Mouse (Mus musculus): ENCODE results near the gene Tmem198. TPM values are rescaled to one million over a fixed set of nuclear protein-coding genes. Genes with fewer than 3 reads are reported as not detected.

Gene Tmem198
- polyA plus RNA-seq, 1 experiment from 2014 or later: 1.3 TPM

GRCm38 (mm10) chr1:75518427-75518826, 39.1 kb downstream of the Tmem198 start:
- H3K4me2 ChIP-seq (replicated peaks; ENCODE audit: low read depth, low read length): no peak overlapping the region
- no peak for ATAC-seq
- TF ChIP-seq EP300 (IDR thresholded peaks at IDR 0.05) (no peak), CTCF (IDR thresholded peaks at IDR 0.05) (no peak)
- H3K27me3 ChIP-seq (replicated peaks; ENCODE audit: insufficient read depth, low read length): no peaks in the 10 kb centered on the region
- WGBS: 93% methylated on average over 4 of the region's 4 CpGs
- no peak overlapping the region for H3K27ac ChIP-seq (ENCODE audit: low read length)
- no peak overlapping the region for H3K9ac ChIP-seq (replicated peaks; ENCODE audit: low read depth)
- H3K4me1 ChIP-seq (ENCODE audit: insufficient read depth, low read depth, low read length): peaks cover 6% of the 10 kb centered on the region; the same call in 1 of the 2 replicates
- H3K9me3 ChIP-seq (ENCODE audit: low read length): no peaks in the 10 kb centered on the region
- H3K4me3 ChIP-seq (ENCODE audit: low read depth, low read length): no peak overlapping the region
- no peak for DNase-seq (ENCODE audit: low spot score)
- H3K36me3 ChIP-seq (ENCODE audit: insufficient read depth, low read length): no peaks in the 10 kb centered on the region

GRCm38 (mm10) chr1:75519576-75519975, 40.2 kb downstream of the Tmem198 start:
- H3K27ac ChIP-seq (ENCODE audit: low read length): peak overlapping the region; percentile 71
- ATAC-seq (no peak), DNase-seq (ENCODE audit: low spot score) (peak; percentile 72)
- 34% methylated on average over 5 of the region's 5 CpGs for WGBS
- no peak overlapping the region for H3K4me3 ChIP-seq (ENCODE audit: low read depth, low read length)
- H3K9me3 ChIP-seq (ENCODE audit: low read length): no peaks in the 10 kb centered on the region
- H3K4me1 ChIP-seq (ENCODE audit: insufficient read depth, low read depth, low read length): peaks cover 6% of the 10 kb centered on the region; the same call in 1 of the 2 replicates
- no peak overlapping the region for H3K9ac ChIP-seq (replicated peaks; ENCODE audit: low read depth)
- TF ChIP-seq EP300 (IDR thresholded peaks at IDR 0.05) (no peak), CTCF (IDR thresholded peaks at IDR 0.05) (no peak)
- no peak overlapping the region for H3K4me2 ChIP-seq (replicated peaks; ENCODE audit: low read depth, low read length)
- no peaks in the 10 kb centered on the region for H3K36me3 ChIP-seq (ENCODE audit: insufficient read depth, low read length)
- H3K27me3 ChIP-seq (replicated peaks; ENCODE audit: insufficient read depth, low read length): no peaks in the 10 kb centered on the region

- Histone ChIP-seq H3K27me3 (replicated peaks; ENCODE audit: insufficient read depth, low read length) (no peaks in the 10 kb centered on the region), H3K4me1 (ENCODE audit: insufficient read depth, low read depth, low read length) (peaks cover 6% of the 10 kb centered on the region; the same call in 1 of the 2 replicates), H3K9ac (replicated peaks; ENCODE audit: low read depth) (peak within 1 kb of the TSS; percentile 47), H3K27ac (ENCODE audit: low read length) (peak within 1 kb of the TSS; percentile 89), H3K4me2 (replicated peaks; ENCODE audit: low read depth, low read length) (peak within 1 kb of the TSS; percentile 53), H3K9me3 (ENCODE audit: low read length) (no peaks in the 10 kb centered on the region), H3K4me3 (ENCODE audit: low read depth, low read length) (peak within 1 kb of the TSS; percentile 60), H3K36me3 (ENCODE audit: insufficient read depth, low read length) (peaks cover 7% of the 10 kb centered on the region)
- under 1% methylated on average over 46 of the region's 46 CpGs for WGBS
- DNase-seq (ENCODE audit: low spot score) (peak; percentile 98), ATAC-seq (peak; percentile 98)
- peak; percentile 76 for TF ChIP-seq EP300 (IDR thresholded peaks at IDR 0.05)
- no peak for TF ChIP-seq CTCF (IDR thresholded peaks at IDR 0.05)
Observed at GRCm38 (mm10) chr1:75521321-75522031, 42.1 kb downstream of the Tmem198 start, which contains the start of gene Stk11ip. Stk11ip (plus strand) TSS chr1:75521529.

- Histone ChIP-seq H3K36me3 (ENCODE audit: insufficient read depth, low read length) (peaks cover 16% of the 10 kb centered on the region), H3K27ac (ENCODE audit: low read length) (no peak overlapping the region), H3K4me1 (ENCODE audit: insufficient read depth, low read depth, low read length) (peaks cover 5% of the 10 kb centered on the region; the same call in 1 of the 2 replicates), H3K27me3 (replicated peaks; ENCODE audit: insufficient read depth, low read length) (no peaks in the 10 kb centered on the region), H3K9me3 (ENCODE audit: low read length) (no peaks in the 10 kb centered on the region), H3K4me3 (ENCODE audit: low read depth, low read length) (no peak overlapping the region), H3K4me2 (replicated peaks; ENCODE audit: low read depth, low read length) (no peak overlapping the region), H3K9ac (replicated peaks; ENCODE audit: low read depth) (no peak overlapping the region)
- TF ChIP-seq CTCF (IDR thresholded peaks at IDR 0.05) (no peak), EP300 (IDR thresholded peaks at IDR 0.05) (no peak)
- DNase-seq (ENCODE audit: low spot score) (no peak), ATAC-seq (no peak)
- WGBS: 86% methylated on average over 7 of the region's 7 CpGs
Observed at GRCm38 (mm10) chr1:75524679-75525078, 45.3 kb downstream of the Tmem198 start.

GRCm38 (mm10) chr1:75530546-75530945, 51.2 kb downstream of the Tmem198 start:
- no peaks in the 10 kb centered on the region for H3K4me1 ChIP-seq (ENCODE audit: insufficient read depth, low read depth, low read length)
- peaks cover 29% of the 10 kb centered on the region for H3K36me3 ChIP-seq (ENCODE audit: insufficient read depth, low read length)
- H3K27ac ChIP-seq (ENCODE audit: low read length): no peak overlapping the region
- WGBS: 59% methylated on average over 4 of the region's 4 CpGs
- no peaks in the 10 kb centered on the region for H3K27me3 ChIP-seq (replicated peaks; ENCODE audit: insufficient read depth, low read length)
- H3K9ac ChIP-seq (replicated peaks; ENCODE audit: low read depth): no peak overlapping the region
- H3K4me3 ChIP-seq (ENCODE audit: low read depth, low read length): no peak overlapping the region
- ATAC-seq: no peak
- H3K9me3 ChIP-seq (ENCODE audit: low read length): no peaks in the 10 kb centered on the region
- H3K4me2 ChIP-seq (replicated peaks; ENCODE audit: low read depth, low read length): no peak overlapping the region
- TF ChIP-seq CTCF (IDR thresholded peaks at IDR 0.05) (peak; percentile 63), EP300 (IDR thresholded peaks at IDR 0.05) (no peak)
- DNase-seq (ENCODE audit: low spot score): no peak

GRCm38 (mm10) chr1:75532280-75533172, 53.2 kb downstream of the Tmem198 start:
- Histone ChIP-seq H3K4me2 (replicated peaks; ENCODE audit: low read depth, low read length) (no peak overlapping the region), H3K4me1 (ENCODE audit: insufficient read depth, low read depth, low read length) (no peaks in the 10 kb centered on the region), H3K9ac (replicated peaks; ENCODE audit: low read depth) (no peak overlapping the region), H3K9me3 (ENCODE audit: low read length) (no peaks in the 10 kb centered on the region), H3K36me3 (ENCODE audit: insufficient read depth, low read length) (peaks cover 20% of the 10 kb centered on the region), H3K27ac (ENCODE audit: low read length) (no peak overlapping the region), H3K27me3 (replicated peaks; ENCODE audit: insufficient read depth, low read length) (no peaks in the 10 kb centered on the region), H3K4me3 (ENCODE audit: low read depth, low read length) (no peak overlapping the region)
- DNase-seq (ENCODE audit: low spot score) (no peak), ATAC-seq (no peak)
- WGBS: 86% methylated on average over 19 of the region's 19 CpGs
- TF ChIP-seq EP300 (IDR thresholded peaks at IDR 0.05): no peak
